Mouse (Mus musculus): ENCODE measurements around the gene Ryr2.

DNA sequence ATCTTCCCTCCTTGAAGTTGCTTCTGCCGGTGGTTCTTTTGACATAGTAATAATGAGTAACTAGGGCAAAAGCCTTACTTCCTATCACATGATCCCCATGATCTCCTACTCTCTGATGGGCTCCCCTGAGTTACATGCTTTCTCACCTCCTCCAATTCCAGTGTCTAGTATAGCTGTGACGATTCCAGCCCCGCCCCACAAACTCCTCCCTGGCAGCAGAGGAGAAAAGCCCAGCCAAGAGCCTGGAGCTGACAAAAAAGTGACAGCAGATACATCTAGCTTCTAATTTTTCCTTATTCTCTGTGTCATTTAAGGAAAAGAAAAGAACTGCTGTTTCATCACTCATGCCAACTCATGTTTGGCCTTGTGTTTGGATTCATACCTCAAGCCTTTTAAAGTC is 241.5 kb downstream of the Ryr2 start:
- no peak for TF ChIP-seq CTCF (IDR thresholded peaks at IDR 0.05; ENCODE audit: low read depth, low read length)
- TF ChIP-seq POLR2A (IDR thresholded peaks at IDR 0.05; ENCODE audit: borderline replicate concordance, low read depth, low read length): no peak

Measured in bone marrow macrophage, adult 2 months (primary cell).